Mouse (Mus musculus) forebrain, embryonic 14.5 days (tissue): ENCODE measurements around the gene Nptn. TPM values are rescaled to one million over a fixed set of nuclear protein-coding genes. Genes with fewer than 3 reads are reported as not detected.

Source experiments
- ATAC-seq: fragments of 200-750 bp; cut with Nextera tagmentation; 2 replicates; pipeline ENCODE4 v1.8.0; 2017; ENCODE audit warnings: mild to moderate bottlenecking, moderate library complexity
- DNase-seq: peaks from one replicate; pipeline ENCODE4 v3.0.0-alpha.2; 2015; ENCODE audit warnings: low spot score
- H3K27ac ChIP-seq: fragments of 300-500 bp; sonication (generic); 2 replicates; pipeline ENCODE4 v1.5.1; 2014; ENCODE audit warnings: low read depth, mild to moderate bottlenecking, control low read depth, low read length, moderate library complexity
- H3K27me3 ChIP-seq: fragments of 300-500 bp; sonication (generic); replicated peaks from 2 replicates; pipeline ENCODE4 v1.6.1; 2014; ENCODE audit warnings: low read length, control low read depth, mixed read lengths; ENCODE audit not compliant: control insufficient read depth, insufficient read depth
- H3K36me3 ChIP-seq: fragments of 300-500 bp; sonication (generic); 2 replicates; pipeline ENCODE4 v1.6.1; 2014; ENCODE audit warnings: low read length, control low read depth; ENCODE audit not compliant: control insufficient read depth, insufficient read depth
- H3K4me1 ChIP-seq: fragments of 300-500 bp; sonication (generic); 2 replicates; pipeline ENCODE4 v1.6.1; 2014; ENCODE audit warnings: antibody characterized with exemption, low read length, control low read depth; ENCODE audit not compliant: control insufficient read depth, insufficient read depth
- H3K4me2 ChIP-seq: fragments of 300-500 bp; sonication (generic); 2 replicates; pipeline ENCODE4 v1.6.1; 2014; ENCODE audit warnings: mild to moderate bottlenecking, control low read depth, low read length
- H3K4me3 ChIP-seq: fragments of 300-500 bp; sonication (generic); 2 replicates; pipeline ENCODE4 v1.5.1; 2014; ENCODE audit warnings: low read depth, low read length, control low read depth
- H3K9ac ChIP-seq: fragments of 300-500 bp; sonication (generic); 2 replicates; pipeline ENCODE4 v1.6.1; 2014; ENCODE audit warnings: mild to moderate bottlenecking, low read length, control low read depth, moderate library complexity
- H3K9me3 ChIP-seq: fragments of 300-500 bp; sonication (generic); replicated peaks from 2 replicates; pipeline ENCODE4 v1.6.1; 2016; ENCODE audit warnings: low read length, control low read depth, mixed read lengths; ENCODE audit not compliant: control insufficient read depth
- WGBS: fragments of 180-500 bp; shearing (Covaris S2); extraction: QIAGEN DNeasy Blood & Tissue Kit; methylation state at CpG from one replicate; pipeline ENCODE4 v1.1.7; 2014; 5-methylcytosine and 5-hydroxymethylcytosine counted together
- polyA plus RNA-seq: library from polyadenylated mRNA; unstranded; fragments of >200 nt; fragmentation: Nextera tagmentation; extraction: Ambion mirVana; gene quantifications from 2 replicates; pipeline ENCODE4 v1.2.1, GENCODE M21; 2014

The Nptn gene
- polyA plus RNA-seq, 1 experiment from 2014 or later, result 144 TPM

- Histone ChIP-seq H3K4me3 (no peak overlapping the region), H3K27me3 (no peaks in the 10 kb centered on the region), H3K4me2 (no peak overlapping the region), H3K9ac (no peak overlapping the region), H3K36me3 (peaks cover 16% of the 10 kb centered on the region; the same call in 1 of the 2 replicates), H3K9me3 (no peaks in the 10 kb centered on the region), H3K27ac (no peak overlapping the region), H3K4me1 (no peaks in the 10 kb centered on the region)
- WGBS, result 94% methylated on average over 5 of the region's 5 CpGs
- ATAC-seq (no peak), DNase-seq (no peak)
These were observed 75.9 kb downstream of the Nptn start for GRCm38 (mm10) chr9:58657735-58658512.

GRCm38 (mm10) chr9:58658596-58659309, 76.7 kb downstream of the Nptn start:
- ATAC-seq (no peak), DNase-seq (no peak)
- Histone ChIP-seq H3K4me2 (no peak overlapping the region), H3K9me3 (no peaks in the 10 kb centered on the region), H3K27me3 (no peaks in the 10 kb centered on the region), H3K4me1 (no peaks in the 10 kb centered on the region), H3K4me3 (no peak overlapping the region), H3K36me3 (peaks cover 16% of the 10 kb centered on the region; the same call in 1 of the 2 replicates), H3K9ac (no peak overlapping the region), H3K27ac (no peak overlapping the region)
- 92% methylated on average over 4 of the region's 4 CpGs for WGBS

GRCm38 (mm10) chr9:58659331-58659730, 77.3 kb downstream of the Nptn start:
- DNase-seq, result no peak

GRCm38 (mm10) chr9:58659989-58660388, 77.9 kb downstream of the Nptn start:
- Histone ChIP-seq H3K36me3 (peaks cover 16% of the 10 kb centered on the region; the same call in 1 of the 2 replicates), H3K27me3 (no peaks in the 10 kb centered on the region), H3K27ac (no peak overlapping the region), H3K4me2 (no peak overlapping the region), H3K4me3 (no peak overlapping the region), H3K9ac (no peak overlapping the region), H3K9me3 (no peaks in the 10 kb centered on the region), H3K4me1 (no peaks in the 10 kb centered on the region)
- DNase-seq (no peak), ATAC-seq (no peak)
- 88% methylated on average over 9 of the region's 9 CpGs for WGBS

More at GRCm38 (mm10) chr9:58659331-58659730, 77.3 kb downstream of the Nptn start:
- no peak overlapping the region for H3K27ac ChIP-seq
- no peak overlapping the region for H3K4me3 ChIP-seq
- no peak overlapping the region for H3K4me2 ChIP-seq
- 83% methylated on average over 3 of the region's 3 CpGs for WGBS
- H3K9me3 ChIP-seq, result no peaks in the 10 kb centered on the region
- no peak for ATAC-seq
- no peak overlapping the region for H3K9ac ChIP-seq
- H3K4me1 ChIP-seq, result no peaks in the 10 kb centered on the region
- H3K36me3 ChIP-seq, result peaks cover 16% of the 10 kb centered on the region; the same call in 1 of the 2 replicates
- no peaks in the 10 kb centered on the region for H3K27me3 ChIP-seq

GRCm38 (mm10) chr9:58660673-58661072, 78.6 kb downstream of the Nptn start:
- H3K9me3 ChIP-seq, result no peaks in the 10 kb centered on the region
- no peak overlapping the region for H3K27ac ChIP-seq
- ATAC-seq (no peak), DNase-seq (no peak)
- no peak overlapping the region for H3K4me2 ChIP-seq
- H3K9ac ChIP-seq, result no peak overlapping the region
- H3K4me1 ChIP-seq, result no peaks in the 10 kb centered on the region
- WGBS, result 95% methylated on average over 3 of the region's 3 CpGs
- H3K4me3 ChIP-seq, result no peak overlapping the region
- peaks cover 16% of the 10 kb centered on the region; the same call in 1 of the 2 replicates for H3K36me3 ChIP-seq
- H3K27me3 ChIP-seq, result no peaks in the 10 kb centered on the region

- H3K4me2 ChIP-seq, result no peak overlapping the region
- H3K27me3 ChIP-seq, result no peaks in the 10 kb centered on the region
- H3K4me1 ChIP-seq, result no peaks in the 10 kb centered on the region
- no peak for ATAC-seq
- no peak overlapping the region for H3K4me3 ChIP-seq
- DNase-seq, result no peak
- H3K9ac ChIP-seq, result no peak overlapping the region
- peaks cover 21% of the 10 kb centered on the region; the same call in 1 of the 2 replicates for H3K36me3 ChIP-seq
- no peak overlapping the region for H3K27ac ChIP-seq
- H3K9me3 ChIP-seq, result no peaks in the 10 kb centered on the region
- WGBS, result 86% methylated on average over 4 of the region's 4 CpGs
These were observed 80.0 kb downstream of the Nptn start for GRCm38 (mm10) chr9:58662007-58662406.

- Histone ChIP-seq H3K4me2 (no peak overlapping the region), H3K36me3 (peaks cover 18% of the 10 kb centered on the region; the same call in 1 of the 2 replicates), H3K4me3 (no peak overlapping the region), H3K9me3 (no peaks in the 10 kb centered on the region), H3K9ac (no peak overlapping the region), H3K27ac (no peak overlapping the region), H3K4me1 (no peaks in the 10 kb centered on the region), H3K27me3 (no peaks in the 10 kb centered on the region)
- 89% methylated on average over 3 of the region's 3 CpGs for WGBS
- ATAC-seq (no peak), DNase-seq (no peak)
These were observed 80.8 kb downstream of the Nptn start for GRCm38 (mm10) chr9:58662791-58663190.

GRCm38 (mm10) chr9:58665492-58665891, 83.5 kb downstream of the Nptn start:
- H3K4me1 ChIP-seq, result no peaks in the 10 kb centered on the region
- no peak overlapping the region for H3K4me2 ChIP-seq
- H3K27ac ChIP-seq, result no peak overlapping the region
- DNase-seq (no peak), ATAC-seq (no peak)
- no peaks in the 10 kb centered on the region for H3K9me3 ChIP-seq
- no peaks in the 10 kb centered on the region for H3K27me3 ChIP-seq
- peaks cover 12% of the 10 kb centered on the region; the same call in 1 of the 2 replicates for H3K36me3 ChIP-seq
- no peak overlapping the region for H3K4me3 ChIP-seq
- no peak overlapping the region for H3K9ac ChIP-seq
- 85% methylated on average over 9 of the region's 9 CpGs for WGBS

GRCm38 (mm10) chr9:58666191-58666590, 84.2 kb downstream of the Nptn start:
- 54% methylated on average over 9 of the region's 9 CpGs for WGBS
- Histone ChIP-seq H3K4me2 (no peak overlapping the region), H3K9ac (no peak overlapping the region), H3K4me3 (no peak overlapping the region), H3K4me1 (no peaks in the 10 kb centered on the region), H3K36me3 (peaks cover 12% of the 10 kb centered on the region; the same call in 1 of the 2 replicates), H3K27me3 (no peaks in the 10 kb centered on the region), H3K9me3 (no peaks in the 10 kb centered on the region), H3K27ac (no peak overlapping the region)
- DNase-seq (no peak), ATAC-seq (no peak)
